Mouse (Mus musculus): Measurements from ENCODE around the gene Arhgef16.

Arhgef16 gene

GRCm38 (mm10) chr4:154301466-154301881 lies at the start of gene Arhgef16:
Gene Arhgef16 (minus strand): TSS chr4:154301676.
- DNase-seq = peak; percentile 47

DNA sequence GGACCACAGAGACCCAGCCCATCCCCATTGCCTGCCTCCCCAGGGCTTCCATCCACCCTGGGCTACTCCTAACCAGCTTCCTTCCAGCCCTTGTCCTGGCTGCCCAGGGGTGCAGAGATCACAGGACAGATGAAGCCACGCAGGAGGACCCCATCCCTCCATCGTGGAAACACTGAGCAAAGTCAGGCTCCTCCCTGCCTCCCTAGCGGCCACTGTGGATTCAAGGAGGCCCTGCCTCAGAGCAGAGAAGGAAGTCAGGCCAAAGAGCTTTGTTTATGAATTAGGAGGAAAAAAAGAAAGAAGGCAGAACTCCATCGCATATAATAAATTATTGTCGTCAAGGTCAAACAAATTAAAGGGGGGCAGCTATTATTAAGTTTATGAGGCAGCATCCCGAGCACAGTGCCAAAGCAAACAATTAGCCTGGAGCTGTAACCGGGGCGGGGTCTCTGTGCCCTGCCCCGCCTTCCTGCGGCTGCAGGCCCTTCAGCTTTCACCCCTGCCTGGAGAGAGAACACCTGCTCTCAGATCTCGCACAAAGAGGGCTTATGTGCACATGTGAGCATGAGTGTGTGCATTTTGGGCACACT lies 46.8 kb upstream of the Arhgef16 start:
- peak; percentile 46 for DNase-seq

GRCm38 (mm10) chr4:154346731-154347522 lies 45.5 kb upstream of the Arhgef16 start:
- no peak for DNase-seq

DNA sequence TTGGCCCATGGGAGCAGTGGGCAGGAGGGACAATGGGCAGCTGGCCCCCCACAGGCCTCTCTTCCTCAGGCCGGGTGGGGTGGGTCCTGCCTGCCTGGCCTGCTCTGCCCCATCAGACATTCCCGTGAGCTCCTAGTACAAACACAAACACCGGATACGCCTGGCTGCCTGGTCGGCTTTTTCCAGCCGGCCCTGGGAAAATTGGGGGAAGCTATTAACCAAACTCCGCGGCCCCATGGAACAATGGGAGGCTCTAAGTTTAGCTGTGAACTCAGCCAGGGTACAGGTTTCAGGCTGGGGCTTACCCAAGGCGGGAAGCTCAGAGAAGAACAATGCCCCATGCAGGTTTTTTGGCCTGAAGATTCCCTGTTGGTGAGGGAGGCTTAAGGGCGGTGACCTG lies 35.2 kb upstream of the Arhgef16 start:
- peak; percentile 62 for DNase-seq

DNA sequence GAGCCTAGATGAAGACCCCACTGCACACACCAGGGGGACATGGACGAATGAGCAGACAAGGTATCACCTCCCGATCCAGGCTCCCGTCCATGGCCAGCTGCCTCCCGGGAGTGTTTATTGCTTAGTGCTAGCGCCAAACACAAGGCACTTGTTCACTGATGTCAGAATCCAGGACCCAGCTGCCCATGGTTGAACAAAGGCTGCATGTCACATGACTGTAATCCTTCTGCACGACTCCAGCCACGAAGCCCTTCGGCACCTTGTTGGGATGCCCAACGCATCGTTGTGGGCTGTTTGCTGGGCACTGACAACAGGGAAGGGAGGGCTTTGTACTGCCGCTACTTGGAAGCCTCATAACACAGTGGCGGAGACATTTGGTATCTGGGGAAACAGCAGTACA lies 34.3 kb upstream of the Arhgef16 start, which contains the start of gene B230104I21Rik:
Gene B230104I21Rik (plus strand): TSS at position 367 of the 400 bp plus-strand sequence.
- DNase-seq = no peak

DNA sequence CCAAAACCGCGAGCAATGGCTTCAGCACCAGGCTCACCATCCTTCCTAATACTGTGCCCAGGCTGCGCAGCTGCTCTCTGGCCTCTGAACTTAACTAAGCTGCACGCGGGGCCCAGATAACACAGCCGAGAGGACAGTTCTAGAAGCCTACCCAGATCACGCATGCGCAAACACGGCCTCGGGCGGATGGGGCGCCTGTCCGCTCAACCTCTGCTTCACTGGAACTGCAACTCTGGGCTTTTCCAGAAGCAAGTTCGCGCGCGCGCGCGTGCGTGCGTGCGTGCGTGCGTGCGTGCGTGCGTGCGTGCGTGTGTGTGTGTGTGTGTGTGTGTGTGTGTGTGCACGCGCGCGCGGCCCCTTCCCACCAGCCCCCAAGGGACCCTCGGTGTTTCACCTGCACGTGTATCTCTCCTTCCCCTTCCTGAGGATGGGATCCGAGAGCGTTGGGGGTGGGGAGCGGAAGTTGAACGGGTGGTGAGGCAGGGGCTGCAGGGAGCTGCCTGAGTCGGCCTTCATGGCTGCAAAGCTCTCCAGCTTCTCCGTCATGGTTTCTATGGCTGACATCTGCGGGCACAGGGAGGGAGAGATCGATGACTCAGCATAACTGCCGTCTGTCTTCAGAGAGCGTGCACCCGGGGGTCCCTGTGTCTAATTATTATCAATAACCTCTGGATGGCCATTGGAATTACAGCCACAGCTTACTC lies 33.4 kb upstream of the Arhgef16 start:
- DNase-seq = peak; percentile 47

DNA sequence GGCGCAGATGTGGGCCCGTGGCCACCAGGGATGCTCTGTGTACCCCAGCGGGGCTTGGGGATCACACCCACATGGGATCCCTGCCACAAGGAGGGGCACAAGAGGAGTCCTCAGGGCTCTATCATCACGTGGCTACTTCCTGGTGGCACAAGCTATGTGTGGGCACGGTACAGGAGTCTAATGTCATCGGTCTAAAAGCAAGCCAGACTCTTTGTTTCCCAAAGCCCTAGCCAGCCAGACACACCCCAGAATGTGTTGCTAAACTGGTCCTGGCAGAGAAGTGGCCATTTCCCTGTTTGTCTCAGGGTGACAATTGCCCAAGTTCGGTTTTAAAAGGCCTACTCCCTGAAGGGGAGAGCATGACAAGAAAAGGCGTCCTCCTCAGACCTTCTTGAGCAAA lies 31.8 kb upstream of the Arhgef16 start:
- DNase-seq = peak; percentile 17

GRCm38 (mm10) chr4:154331271-154331670 lies 29.8 kb upstream of the Arhgef16 start:
- DNase-seq = peak; percentile 19

GRCm38 (mm10) chr4:154330001-154330400 lies 28.5 kb upstream of the Arhgef16 start:
- DNase-seq = no peak

GRCm38 (mm10) chr4:154328836-154329235 lies 27.4 kb upstream of the Arhgef16 start:
- DNase-seq = peak; percentile 77

GRCm38 (mm10) chr4:154328431-154328830 lies 27.0 kb upstream of the Arhgef16 start:
- no peak for DNase-seq

DNA sequence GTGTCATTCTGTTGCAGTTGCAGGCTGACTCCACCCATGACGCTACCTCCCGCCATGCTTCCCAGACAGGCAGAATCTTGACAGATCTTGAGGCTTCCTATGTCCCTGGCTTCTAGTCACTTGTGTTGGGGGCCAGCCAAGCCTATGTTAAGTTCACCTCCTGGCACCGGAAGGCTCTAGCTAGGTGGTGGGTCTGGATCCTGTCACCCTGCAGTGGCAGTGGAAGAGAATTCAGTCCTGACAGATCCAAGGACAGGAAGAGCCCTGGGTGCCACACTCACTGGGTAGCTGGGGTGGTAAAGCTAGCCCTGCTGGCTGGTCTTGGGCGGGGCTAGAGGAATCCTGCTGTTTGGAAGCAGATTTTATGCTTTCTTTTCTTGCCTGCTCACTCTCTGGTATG lies 23.9 kb upstream of the Arhgef16 start:
- DNase-seq = no peak

GRCm38 (mm10) chr4:154313622-154313967 lies 12.1 kb upstream of the Arhgef16 start:
- no peak for DNase-seq

DNA sequence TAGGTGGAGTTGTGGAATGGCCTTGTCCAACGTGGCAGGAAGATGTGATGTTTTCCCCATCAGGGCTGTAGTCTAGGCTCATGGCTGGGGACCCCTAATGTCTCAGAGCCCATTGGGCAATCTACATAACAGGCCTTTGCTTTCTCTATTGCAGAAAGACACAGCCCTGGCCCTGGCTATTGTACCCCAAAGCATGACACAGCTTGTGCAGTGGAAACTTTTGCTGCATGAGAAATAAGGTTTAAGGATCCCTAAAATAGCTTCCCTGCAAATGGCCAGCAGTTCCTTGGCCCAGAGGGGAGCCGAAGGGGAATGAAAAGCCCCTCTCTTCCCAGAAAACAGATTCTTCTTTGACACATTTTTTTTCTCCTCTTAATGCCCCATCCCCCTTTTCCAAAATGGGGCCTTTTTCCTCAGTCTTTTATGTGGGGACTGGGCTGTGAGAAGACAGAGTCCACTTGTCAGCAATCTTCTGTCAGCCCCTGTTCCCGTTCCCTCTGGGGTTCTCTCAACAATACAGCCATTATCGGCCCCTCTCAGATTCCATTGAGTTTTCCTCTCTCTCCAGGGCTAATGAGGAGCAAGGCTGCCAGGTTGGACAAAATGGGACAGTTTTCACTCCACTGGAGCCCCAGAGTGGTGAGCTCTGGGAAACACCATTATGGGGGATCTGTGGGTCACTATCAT lies 11.6 kb upstream of the Arhgef16 start:
- DNase-seq = no peak

GRCm38 (mm10) chr4:154312143-154312812 lies 10.8 kb upstream of the Arhgef16 start:
- no peak for DNase-seq

- no peak for DNase-seq
Measured at GRCm38 (mm10) chr4:154310576-154311262, 9.2 kb upstream of the Arhgef16 start.

GRCm38 (mm10) chr4:154309131-154309530 lies 7.7 kb upstream of the Arhgef16 start:
- DNase-seq = no peak

DNA sequence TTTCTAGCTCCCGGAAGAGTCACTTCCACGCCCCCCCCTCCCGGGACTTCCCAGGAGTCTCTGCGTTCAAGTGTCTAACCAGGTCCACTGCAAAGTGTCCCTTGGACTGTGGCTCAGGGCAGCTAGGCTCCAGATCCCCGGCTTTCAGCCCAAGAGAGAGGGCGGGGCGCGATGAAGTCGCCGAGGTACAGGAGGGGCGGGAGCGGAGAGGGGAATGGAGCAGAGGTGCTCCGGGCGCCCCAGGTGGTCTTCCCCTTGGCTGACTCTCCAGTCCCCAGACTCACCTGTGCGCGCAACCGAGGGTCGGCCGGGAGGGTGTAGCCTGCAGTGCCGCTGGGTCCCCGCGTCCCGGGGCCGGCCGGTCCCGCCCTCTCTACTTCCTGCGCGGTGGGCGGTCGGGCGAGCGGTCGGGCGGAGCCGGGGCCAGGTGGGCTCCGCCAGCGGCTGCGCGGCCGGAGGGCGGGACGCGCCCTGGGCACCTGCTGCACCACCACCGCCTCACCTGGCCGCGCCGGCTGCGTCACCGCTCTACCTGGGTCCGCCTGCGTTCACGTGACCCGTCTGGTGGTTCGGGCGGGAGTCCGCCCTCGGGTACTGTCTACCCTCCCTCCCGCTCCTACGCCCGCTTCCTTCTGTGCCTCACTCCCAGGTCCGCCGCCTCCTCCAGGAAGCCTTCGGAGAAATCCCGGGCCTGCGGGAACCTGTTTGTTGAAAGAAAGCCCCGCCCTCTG lies 1.8 kb downstream of the Arhgef16 start:
- DNase-seq = peak; percentile 56

- DNase-seq = peak; percentile 13
Measured at GRCm38 (mm10) chr4:154297761-154298160, 3.7 kb downstream of the Arhgef16 start.

DNA sequence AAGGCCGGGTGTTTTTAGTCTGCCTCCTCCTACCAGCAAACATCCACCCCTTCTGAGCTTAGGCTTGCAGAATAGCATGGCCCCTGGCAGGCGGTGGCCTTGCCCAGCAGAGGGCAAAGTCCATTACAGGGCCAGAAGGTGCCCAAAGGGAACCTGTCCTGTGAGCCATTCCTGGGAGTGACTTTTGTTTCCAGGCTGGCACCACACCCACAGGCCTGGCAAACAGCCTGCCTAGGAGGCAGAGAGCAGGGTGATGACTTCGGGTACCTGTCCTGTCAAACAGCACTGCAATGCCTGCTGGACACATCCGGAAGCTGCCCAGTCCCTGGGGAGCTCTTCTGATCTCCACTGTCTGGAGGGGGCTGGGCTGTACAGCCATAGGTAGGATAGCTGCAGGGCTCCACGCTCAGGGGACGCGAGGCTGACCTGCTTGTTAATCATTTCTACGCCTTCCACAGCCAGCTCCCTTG lies 7.2 kb downstream of the Arhgef16 start:
- no peak for DNase-seq

- no peak for DNase-seq
Measured at GRCm38 (mm10) chr4:154293735-154294201, 7.7 kb downstream of the Arhgef16 start.

Data from lung, postnatal 14 days (tissue).